Mouse (Mus musculus) limb, embryonic 14.5 days (tissue): Measurements from ENCODE around the gene Arsg. TPM values are rescaled to one million over a fixed set of nuclear protein-coding genes. Genes with fewer than 3 reads are reported as not detected.

Source experiments
- ATAC-seq: fragments of 200-750 bp; cut with Nextera tagmentation; 2 replicates; pipeline ENCODE4 v1.8.0; 2017; ENCODE audit warnings: low read depth, moderate number of reproducible peaks, moderate TSS enrichment; ENCODE audit not compliant: low FRiP score
- DNase-seq: peaks from one replicate; pipeline ENCODE4 v3.0.0-alpha.2; 2015; ENCODE audit warnings: low spot score
- H3K27ac ChIP-seq: fragments of 300-500 bp; sonication (generic); replicated peaks from 2 replicates; pipeline ENCODE4 v1.5.1; 2014; ENCODE audit warnings: low read depth, mild to moderate bottlenecking, low read length, moderate library complexity, mixed read lengths
- H3K27me3 ChIP-seq: fragments of 300-500 bp; sonication (generic); 2 replicates; pipeline ENCODE4 v1.6.1; 2014; ENCODE audit warnings: low read length, mixed read lengths; ENCODE audit not compliant: control insufficient read depth, insufficient read depth
- H3K36me3 ChIP-seq: fragments of 300-500 bp; sonication (generic); 2 replicates; pipeline ENCODE4 v1.6.1; 2014; ENCODE audit warnings: mild to moderate bottlenecking, low read length, moderate library complexity, mixed read lengths; ENCODE audit not compliant: control insufficient read depth, insufficient read depth
- H3K4me1 ChIP-seq: fragments of 300-500 bp; sonication (generic); 2 replicates; pipeline ENCODE4 v1.6.1; 2014; ENCODE audit warnings: antibody characterized with exemption, low read length, mixed read lengths; ENCODE audit not compliant: control insufficient read depth, insufficient read depth
- H3K4me2 ChIP-seq: fragments of 300-500 bp; sonication (generic); replicated peaks from 2 replicates; pipeline ENCODE4 v1.6.1; 2014; ENCODE audit warnings: low read depth, mild to moderate bottlenecking, low read length, moderate library complexity; ENCODE audit not compliant: severe bottlenecking
- H3K4me3 ChIP-seq: fragments of 300-500 bp; sonication (generic); replicated peaks from 2 replicates; pipeline ENCODE4 v1.5.1; 2014; ENCODE audit warnings: low read length
- H3K9ac ChIP-seq: fragments of 300-500 bp; sonication (generic); 2 replicates; pipeline ENCODE4 v1.6.1; 2014; ENCODE audit warnings: mild to moderate bottlenecking, low read depth, low read length, moderate library complexity; ENCODE audit not compliant: severe bottlenecking
- H3K9me3 ChIP-seq: fragments of 300-500 bp; sonication (generic); 2 replicates; pipeline ENCODE4 v1.6.1; 2016; ENCODE audit warnings: low read length; ENCODE audit not compliant: control insufficient read depth
- POLR2A ChIP-seq: fragments of 200-500 bp; IDR thresholded peaks from 2 replicates; pipeline ENCODE4 v1.8.0; 2012; ENCODE audit warnings: inconsistent platforms, mild to moderate bottlenecking, moderate library complexity, borderline replicate concordance; ENCODE audit not compliant: insufficient read depth, insufficient read length; ENCODE audit errors: extremely low read depth
- WGBS: fragments of 180-500 bp; shearing (Covaris S2); extraction: QIAGEN DNeasy Blood & Tissue Kit; methylation state at CpG from one replicate; pipeline ENCODE4 v1.1.7; 2014; 5-methylcytosine and 5-hydroxymethylcytosine counted together
- polyA plus RNA-seq, 2 experiments: library from polyadenylated mRNA; depleted of rRNA in 1 of 2; stranded (reverse) in 1 of 2; unstranded in 1 of 2; fragments of >200 nt; fragmentation: Nextera tagmentation in 1 of 2; extraction: Ambion mirVana in 1 of 2; gene quantifications; 2 replicates each; pipeline versions ENCODE4 v1.2.1 to v1.2.3; 2012 to 2014

Gene Arsg
- polyA plus RNA-seq, 2 experiments, result 3.2 to 5.3 TPM

DNA sequence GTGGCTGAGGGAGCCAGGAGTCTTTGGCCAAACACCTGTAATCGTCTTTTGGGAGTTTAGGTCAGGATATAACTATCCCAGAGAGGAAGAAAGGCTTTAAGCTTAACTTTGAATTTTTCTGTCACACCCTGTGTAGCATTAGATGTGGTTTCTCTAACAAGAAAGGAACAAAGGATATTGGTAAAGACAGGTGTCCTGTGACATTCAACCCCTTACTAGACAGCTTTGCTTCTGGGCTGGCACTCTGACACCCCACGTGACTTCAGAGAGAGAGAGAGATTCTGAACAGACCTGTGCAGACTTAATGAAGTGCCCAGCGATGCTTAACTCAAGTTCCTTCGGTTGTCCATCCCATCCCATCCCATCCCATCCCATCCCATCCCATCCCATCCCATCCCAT, 118.3 kb downstream of the Arsg start:
- H3K27me3 ChIP-seq, result no peaks in the 10 kb centered on the region
- H3K9ac ChIP-seq, result no peak overlapping the region
- no peak overlapping the region for H3K27ac ChIP-seq
- H3K4me3 ChIP-seq, result no peak overlapping the region
- H3K4me2 ChIP-seq, result no peak overlapping the region
- H3K4me1 ChIP-seq, result no peaks in the 10 kb centered on the region; the same call in 1 of the 2 replicates
- TF ChIP-seq POLR2A, result no peak
- DNase-seq (no peak), ATAC-seq (no peak)
- peaks cover 15% of the 10 kb centered on the region; the same call in 1 of the 2 replicates for H3K36me3 ChIP-seq
- no peaks in the 10 kb centered on the region for H3K9me3 ChIP-seq
- WGBS, result 85% methylated on average over 4 of the region's 4 CpGs

DNA sequence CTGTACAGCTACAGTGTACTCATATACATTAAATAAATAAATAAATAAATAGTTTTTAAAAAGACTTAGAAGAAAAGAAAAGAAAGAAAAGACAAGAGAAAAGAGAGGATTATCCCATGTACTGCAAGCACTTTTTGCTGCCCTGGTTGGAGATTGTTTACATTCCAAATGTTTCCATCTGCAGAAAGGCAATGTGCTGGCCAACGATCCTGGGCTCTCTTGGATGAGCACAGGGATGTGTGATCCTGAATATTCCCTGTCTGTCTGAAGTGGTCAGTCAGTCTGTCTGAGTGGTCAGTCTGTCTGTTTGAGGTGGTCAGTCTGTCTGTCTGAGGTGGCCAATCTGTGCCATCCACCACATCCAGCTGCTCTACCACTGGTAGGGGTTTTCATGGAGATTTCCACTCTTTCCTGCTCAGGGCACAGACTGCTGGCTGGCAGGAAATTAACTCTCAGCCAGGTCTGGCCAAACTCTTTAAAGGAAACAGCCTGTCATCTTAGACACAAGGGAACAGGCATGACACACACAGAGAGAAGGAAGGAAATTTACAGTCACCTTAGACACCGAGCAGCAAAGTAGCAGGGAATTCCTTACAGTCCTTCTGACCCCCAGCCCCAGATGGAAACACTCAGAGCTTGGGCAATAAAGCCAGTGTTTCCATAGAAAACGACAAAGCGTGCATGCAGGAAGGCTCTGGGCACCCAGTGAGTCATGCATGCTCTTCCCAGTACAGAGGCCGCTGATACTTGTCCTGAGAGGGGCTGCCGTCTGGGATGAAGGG, 120.2 kb downstream of the Arsg start:
- no peak overlapping the region for H3K9ac ChIP-seq
- H3K36me3 ChIP-seq, result peaks cover 20% of the 10 kb centered on the region; the same call in 1 of the 2 replicates
- H3K27ac ChIP-seq, result peak overlapping the region; percentile 69; the same call in 1 of the 2 replicates
- H3K4me1 ChIP-seq, result no peaks in the 10 kb centered on the region; the same call in 1 of the 2 replicates
- 16% methylated on average over 6 of the region's 6 CpGs for WGBS
- ATAC-seq (peak; percentile 39; the same call in 1 of the 2 replicates), DNase-seq (peak; percentile 44)
- TF ChIP-seq POLR2A, result no peak
- no peaks in the 10 kb centered on the region for H3K27me3 ChIP-seq
- no peak overlapping the region for H3K4me2 ChIP-seq
- no peaks in the 10 kb centered on the region for H3K9me3 ChIP-seq
- H3K4me3 ChIP-seq, result no peak overlapping the region

DNA sequence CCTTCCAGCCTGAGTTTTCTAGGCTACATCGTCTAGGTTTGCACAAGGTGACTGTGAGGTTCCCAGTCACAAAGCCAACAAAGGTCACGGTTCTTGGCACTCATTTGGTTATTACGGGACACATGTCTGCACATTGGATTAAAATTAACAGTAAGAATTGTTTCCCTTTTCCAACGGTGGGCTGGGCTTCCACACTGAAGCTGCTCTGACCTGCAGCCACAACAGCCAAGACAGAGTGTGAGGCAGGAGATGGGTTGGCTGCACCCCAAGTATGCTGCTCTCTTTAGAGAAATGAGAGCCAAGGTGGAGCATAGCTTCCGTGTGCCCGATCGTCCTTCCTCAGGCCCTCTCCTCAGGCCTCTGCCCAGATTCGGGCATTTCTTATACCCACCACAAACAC, 121.6 kb downstream of the Arsg start:
- Histone ChIP-seq H3K4me3 (no peak overlapping the region), H3K4me2 (no peak overlapping the region), H3K27ac (no peak overlapping the region), H3K9me3 (no peaks in the 10 kb centered on the region), H3K36me3 (peaks cover 27% of the 10 kb centered on the region), H3K9ac (no peak overlapping the region; the same call in 1 of the 2 replicates), H3K4me1 (no peaks in the 10 kb centered on the region; the same call in 1 of the 2 replicates), H3K27me3 (no peaks in the 10 kb centered on the region)
- no peak for TF ChIP-seq POLR2A
- DNase-seq (no peak), ATAC-seq (no peak)
- 83% methylated on average over 8 of the region's 8 CpGs for WGBS

DNA sequence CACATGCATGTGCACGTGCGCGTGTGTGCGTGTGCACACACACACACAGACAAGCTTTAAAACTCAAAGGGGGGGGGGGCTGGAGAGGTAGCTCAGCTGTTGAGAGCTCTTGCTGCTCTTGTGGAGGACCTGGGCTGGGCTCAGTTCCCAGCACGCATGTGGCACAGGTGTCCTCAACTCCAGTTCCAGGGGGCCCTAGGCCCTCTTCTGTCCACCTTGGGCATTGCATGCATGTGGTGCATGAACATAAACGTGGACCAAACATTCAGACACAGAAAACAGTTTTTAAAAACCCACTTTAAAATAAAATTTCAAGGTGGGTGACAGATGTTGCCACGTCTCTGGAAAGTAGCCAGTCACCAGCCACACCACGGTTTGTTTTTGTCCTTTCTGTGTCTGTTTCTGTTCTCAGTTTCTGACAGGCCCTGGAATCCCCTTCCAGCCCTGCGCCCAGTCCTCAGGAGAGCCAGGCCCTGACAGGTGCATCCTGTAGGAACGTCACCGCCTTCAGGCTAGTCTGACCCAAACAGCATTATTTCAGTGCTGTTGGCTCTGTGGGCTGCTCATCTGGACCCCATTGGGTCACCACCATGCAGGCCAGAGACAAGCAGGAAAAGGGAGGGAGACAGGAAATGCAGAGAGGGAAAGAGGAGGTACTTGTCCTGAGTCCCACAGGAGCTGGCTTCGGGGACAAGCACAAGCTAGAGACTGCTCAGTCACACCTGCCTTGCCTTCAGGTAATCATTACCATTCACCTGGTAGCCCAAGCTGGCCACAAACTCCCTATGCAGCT, 125.8 kb downstream of the Arsg start:
- H3K27me3 ChIP-seq, result no peaks in the 10 kb centered on the region
- H3K4me1 ChIP-seq, result no peaks in the 10 kb centered on the region; the same call in 1 of the 2 replicates
- H3K4me3 ChIP-seq, result no peak overlapping the region
- DNase-seq, result no peak
- no peak overlapping the region for H3K27ac ChIP-seq
- H3K4me2 ChIP-seq, result no peak overlapping the region
- no peaks in the 10 kb centered on the region for H3K9me3 ChIP-seq
- WGBS, result 82% methylated on average over 12 of the region's 12 CpGs
- H3K9ac ChIP-seq, result no peak overlapping the region
- no peak for TF ChIP-seq POLR2A
- ATAC-seq, result no peak
- peaks cover 55% of the 10 kb centered on the region for H3K36me3 ChIP-seq

DNA sequence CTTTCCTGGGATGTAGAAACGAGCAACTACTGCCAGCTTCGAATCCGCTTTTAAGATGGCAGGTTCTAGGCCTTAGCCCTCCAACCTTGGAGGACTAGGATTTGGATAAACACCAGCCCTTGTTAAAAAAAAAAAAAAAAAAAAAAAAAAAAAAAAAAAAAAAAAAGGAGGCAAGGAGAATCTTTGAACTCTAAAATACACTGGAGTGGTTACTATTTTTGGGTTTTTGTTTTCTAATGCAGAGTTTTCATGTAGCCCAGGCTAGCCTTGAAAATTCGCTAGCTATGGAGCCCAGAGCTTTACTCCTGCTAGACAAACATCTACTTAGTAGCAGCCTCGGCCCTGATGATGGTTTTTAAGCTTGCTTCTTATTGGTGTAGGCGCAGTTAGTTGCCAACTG, 134.4 kb downstream of the Arsg start:
- WGBS, result 84% methylated on average over 6 of the region's 6 CpGs
- no peak overlapping the region for H3K27ac ChIP-seq
- peaks cover 15% of the 10 kb centered on the region for H3K4me1 ChIP-seq
- no peak overlapping the region for H3K4me3 ChIP-seq
- no peak overlapping the region for H3K4me2 ChIP-seq
- ATAC-seq (no peak), DNase-seq (no peak)
- no peaks in the 10 kb centered on the region for H3K9me3 ChIP-seq
- TF ChIP-seq POLR2A, result no peak
- no peak overlapping the region for H3K9ac ChIP-seq
- peaks cover 14% of the 10 kb centered on the region for H3K36me3 ChIP-seq
- no peaks in the 10 kb centered on the region for H3K27me3 ChIP-seq
